Mouse (Mus musculus) stomach, postnatal 0 days (tissue): ENCODE data around the gene Ywhag. TPM values are rescaled to one million over a fixed set of nuclear protein-coding genes. Genes with fewer than 3 reads are reported as not detected.
A peak's percentile ranks its signal among the peaks of the same experiment; 100 is the strongest.

ENCODE experiments used
- ATAC-seq: fragments of 200-750 bp; cut with Nextera tagmentation; 2 replicates; pipeline ENCODE4 v1.8.0; 2017; ENCODE audit not compliant: low FRiP score, low TSS enrichment
- DNase-seq: peaks from one replicate; pipeline ENCODE4 v3.0.0-alpha.2; 2016; ENCODE audit warnings: low spot score
- H3K27ac ChIP-seq: fragments of 300-500 bp; sonication (generic); replicated peaks from 2 replicates; pipeline ENCODE4 v1.5.1; 2014; ENCODE audit warnings: mild to moderate bottlenecking, control low read depth
- H3K27me3 ChIP-seq: fragments of 300-500 bp; sonication (generic); 2 replicates; pipeline ENCODE4 v1.6.1; 2014; ENCODE audit warnings: low read length; ENCODE audit not compliant: control insufficient read depth, insufficient read depth
- H3K36me3 ChIP-seq: fragments of 300-500 bp; sonication (generic); 2 replicates; pipeline ENCODE4 v1.6.1; 2014; ENCODE audit warnings: low read length, mixed read lengths; ENCODE audit not compliant: control insufficient read depth, insufficient read depth
- H3K4me1 ChIP-seq: fragments of 300-500 bp; sonication (generic); replicated peaks from 2 replicates; pipeline ENCODE4 v1.6.1; 2014; ENCODE audit warnings: antibody characterized with exemption; ENCODE audit not compliant: control insufficient read depth, insufficient read depth
- H3K4me2 ChIP-seq: fragments of 300-500 bp; sonication (generic); replicated peaks from 2 replicates; pipeline ENCODE4 v1.6.1; 2014; ENCODE audit warnings: low read depth, mild to moderate bottlenecking, control low read depth, moderate library complexity
- H3K4me3 ChIP-seq: fragments of 300-500 bp; sonication (generic); 2 replicates; pipeline ENCODE4 v1.5.1; 2014; ENCODE audit warnings: low read depth, low read length, control low read depth
- H3K9ac ChIP-seq: fragments of 300-500 bp; sonication (generic); 2 replicates; pipeline ENCODE4 v1.6.1; 2014; ENCODE audit warnings: mild to moderate bottlenecking, low read length, control low read depth, mixed read lengths
- H3K9me3 ChIP-seq: fragments of 300-500 bp; sonication (generic); 2 replicates; pipeline ENCODE4 v1.6.1; 2016; ENCODE audit warnings: low read length; ENCODE audit not compliant: control insufficient read depth
- CTCF ChIP-seq: IDR thresholded peaks from 2 replicates; pipeline ENCODE4 v1.5.1; 2016; ENCODE audit warnings: antibody characterized with exemption, low read depth, mild to moderate bottlenecking, moderate library complexity
- EP300 ChIP-seq: optimal IDR thresholded peaks from 2 replicates; pipeline ENCODE3; 2016; ENCODE audit warnings: antibody characterized with exemption
- WGBS: fragments of 180-500 bp; shearing (Covaris S2); extraction: QIAGEN DNeasy Blood & Tissue Kit; methylation state at CpG from one replicate; pipeline ENCODE4 v1.1.7; 2014; 5-methylcytosine and 5-hydroxymethylcytosine counted together
- polyA plus RNA-seq: library from polyadenylated mRNA; unstranded; fragments of >200 nt; fragmentation: Nextera tagmentation; extraction: Ambion mirVana; gene quantifications from 2 replicates; pipeline ENCODE4 v1.2.1, GENCODE M21; 2015

The Ywhag gene
- polyA plus RNA-seq, 1 experiment from 2014 or later, result 89.2 TPM

DNA sequence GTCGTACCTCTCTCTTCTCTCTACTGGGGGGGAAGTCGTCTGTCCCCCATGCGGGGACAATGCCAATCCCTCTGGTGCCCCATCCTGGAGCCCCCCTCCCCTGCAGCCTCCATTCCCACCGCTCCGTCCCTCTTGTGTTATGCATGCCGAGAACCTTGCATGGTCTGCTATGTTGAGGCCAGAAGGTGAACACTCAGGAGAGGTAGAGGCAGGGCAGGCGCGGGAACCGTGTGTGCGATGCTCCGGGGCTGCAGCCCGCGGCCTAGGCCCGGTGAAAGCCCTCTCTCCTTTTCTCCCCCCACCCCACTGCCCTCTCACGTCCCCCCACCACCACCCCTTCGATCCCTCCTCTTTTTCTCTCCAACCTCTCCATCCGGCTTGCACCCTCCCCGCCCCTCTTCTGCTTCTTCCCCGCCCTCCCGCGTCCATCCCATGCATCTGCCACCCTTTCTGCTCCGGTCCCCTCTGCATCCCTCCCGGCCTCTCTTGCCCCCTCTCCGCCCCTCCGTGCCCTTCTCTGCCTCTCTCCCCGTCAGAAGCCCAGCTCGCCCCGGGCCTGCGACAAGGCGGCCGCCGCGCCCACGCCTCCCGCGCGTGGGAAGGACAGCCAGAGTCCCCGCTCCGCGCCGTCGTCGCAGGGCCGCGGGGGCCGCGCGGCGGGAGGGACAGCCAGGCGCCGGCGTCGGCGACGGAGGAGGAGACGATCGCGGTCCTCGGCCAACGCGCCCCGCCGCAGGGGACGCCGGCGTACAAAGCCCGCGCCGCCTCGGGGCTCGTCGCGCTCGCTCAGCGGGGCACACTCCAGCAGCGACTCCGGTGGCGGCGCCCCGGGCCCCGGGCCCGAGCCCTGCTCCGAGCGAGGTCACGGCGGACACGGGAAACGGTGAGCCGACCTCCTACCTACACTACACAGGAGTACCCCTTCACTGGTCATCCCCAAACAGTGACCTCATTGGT lies 66.5 kb downstream of the Ywhag start:
- peak overlapping the region; percentile 53 for H3K9ac ChIP-seq
- H3K4me2 ChIP-seq, result peak overlapping the region; percentile 80
- WGBS, result 1% methylated on average over 63 of the region's 89 CpGs

DNA sequence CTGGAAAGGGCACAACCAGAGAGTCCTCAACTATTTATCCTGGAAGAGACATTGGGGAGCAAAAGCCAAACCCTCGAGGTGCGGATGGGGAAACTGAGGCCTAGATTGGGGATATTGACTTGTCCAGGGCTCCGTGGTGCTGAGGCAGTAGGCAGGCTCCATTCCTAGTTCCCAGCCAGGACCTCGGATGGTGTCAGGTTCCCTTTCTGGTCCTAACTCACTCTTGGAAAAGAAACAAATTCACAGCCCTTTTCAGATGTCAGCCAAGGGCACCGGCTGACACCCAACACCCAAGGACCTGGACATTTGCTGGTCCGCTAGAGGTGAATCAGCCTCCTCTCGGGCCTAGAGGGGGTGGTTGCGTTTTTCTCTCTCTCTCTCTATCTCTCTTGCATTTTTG lies 67.8 kb downstream of the Ywhag start:
- Histone ChIP-seq H3K9me3 (no peaks in the 10 kb centered on the region), H3K4me1 (no peaks in the 10 kb centered on the region), H3K27me3 (0 out of 2 replicates have a peak, but pooled peaks cover 3% of the 10 kb centered on the region), H3K4me2 (no peak overlapping the region), H3K36me3 (no peaks in the 10 kb centered on the region), H3K4me3 (no peak overlapping the region), H3K27ac (no peak overlapping the region), H3K9ac (no peak overlapping the region)
- TF ChIP-seq EP300 (no peak), CTCF (no peak)
- ATAC-seq (no peak), DNase-seq (no peak)
- WGBS, result 59% methylated on average over 8 of the region's 8 CpGs

More for the DNA sequence above, 66.5 kb downstream of the Ywhag start:
- no peaks in the 10 kb centered on the region for H3K4me1 ChIP-seq
- 0 out of 2 replicates have a peak, but pooled peaks have one; percentile 47 for ATAC-seq
- H3K27ac ChIP-seq, result no peak overlapping the region
- H3K36me3 ChIP-seq, result no peaks in the 10 kb centered on the region
- no peaks in the 10 kb centered on the region for H3K9me3 ChIP-seq
- DNase-seq, result no peak
- peak overlapping the region; percentile 49 for H3K4me3 ChIP-seq
- TF ChIP-seq EP300, result no peak
- TF ChIP-seq CTCF, result no peak
- H3K27me3 ChIP-seq, result 0 out of 2 replicates have a peak, but pooled peaks cover 3% of the 10 kb centered on the region

Other genes with a start within 250 kb of the Ywhag start
- gene Tmem120a, start 190.2 kb downstream of the Ywhag start, polyA plus RNA-seq, result 37.4 and 46.4 TPM in 2 replicates
- gene Styxl1, start 156.2 kb downstream of the Ywhag start, polyA plus RNA-seq, result 0.10 and 0.27 TPM in 2 replicates
- gene Mdh2, start 156.1 kb downstream of the Ywhag start, polyA plus RNA-seq, result 445 and 469 TPM in 2 replicates
- gene Srrm3, start 127.7 kb downstream of the Ywhag start, polyA plus RNA-seq, result 0.67 TPM in 2 replicates
- 1,235 and 1,355 TPM in 2 replicates for gene Hspb1, start 46.7 kb downstream of the Ywhag start, polyA plus RNA-seq
- gene Ssc4d, start 39.9 kb upstream of the Ywhag start, polyA plus RNA-seq, result 1.7 and 2.2 TPM in 2 replicates
- gene Zp3, start 45.5 kb upstream of the Ywhag start, polyA plus RNA-seq, result 0.07 TPM in 1 of 2 replicates, not detected in the other
- gene Dtx2, start 60.2 kb upstream of the Ywhag start, polyA plus RNA-seq, result 13.5 and 16.2 TPM in 2 replicates
- gene Upk3b, start 103.9 kb upstream of the Ywhag start, polyA plus RNA-seq, result 22.8 and 27.7 TPM in 2 replicates
- gene Upk3bl, start 119.9 kb upstream of the Ywhag start, polyA plus RNA-seq, result 27.4 and 56.0 TPM in 2 replicates
- 4.0 and 4.7 TPM in 2 replicates for gene Rasa4, start 149.3 kb upstream of the Ywhag start, polyA plus RNA-seq
- gene Polr2j, start 182.0 kb upstream of the Ywhag start, polyA plus RNA-seq, result 171 TPM in 2 replicates
- 8.5 and 9.2 TPM in 2 replicates for gene Lrwd1, start 201.5 kb upstream of the Ywhag start, polyA plus RNA-seq
- gene Alkbh4, start 201.5 kb upstream of the Ywhag start, polyA plus RNA-seq, result 9.4 and 10.3 TPM in 2 replicates
- 6.7 and 7.2 TPM in 2 replicates for gene Orai2, start 236.1 kb upstream of the Ywhag start, polyA plus RNA-seq